18 mouse cellular contexts compared by ENCODE assay signal in genomic region chr17:71336421-71336820, GRCm38 (mm10). TPM values are rescaled to one million over a fixed set of nuclear protein-coding genes. Genes with fewer than 3 reads are reported as not detected.
DNase-seq lines count a peak whose midpoint lies in the region; ATAC-seq lines count a peak whose summit lies in the region.
"Had no signal": no experiment of that assay in that cellular context is flagged by ENCODE, and none has a peak within 500 bp of the region (broad histone marks: within the 10 kb centered on the region; RNA-seq: fewer than 3 reads in every experiment).

No protein-coding gene starts in this region.

- peaks cover 16% of the 10 kb centered on the region for H3K4me1 ChIP-seq in kidney, embryonic 16.5 days (ENCODE audit: insufficient read depth, low read length)

- H3K27me3 ChIP-seq in kidney, embryonic 16.5 days (ENCODE audit: insufficient read depth, low read length), result no peaks in the 10 kb centered on the region

- 31% methylated on average over 8 of the region's 8 CpGs for WGBS in kidney, embryonic 16.5 days

- no peak overlapping the region for H3K4me3 ChIP-seq in kidney, embryonic 16.5 days (ENCODE audit: low read length)
- H3K4me3 ChIP-seq: left cerebral cortex, adult 2 months had no signal

- no peak overlapping the region for H3K9ac ChIP-seq in kidney, embryonic 16.5 days (replicated peaks; ENCODE audit: low read length)
- H3K9ac ChIP-seq: forebrain, postnatal 0 days had no signal

- intact Hi-C loops in heart, postnatal 25 days (cut with DNase I), result no loop called here

- H3K27ac ChIP-seq in kidney, embryonic 16.5 days (ENCODE audit: low read length), result no peak overlapping the region
- H3K27ac ChIP-seq: left cerebral cortex, adult 2 months had no signal

- peak; percentile 89 for DNase-seq in heart, adult 11 months
- no peak for DNase-seq in heart, postnatal 25 days (ENCODE audit: low spot score)
- DNase-seq in kidney, postnatal 25 days, result no peak
- DNase-seq in urinary bladder, postnatal 14 days (ENCODE audit: low spot score), result peak; percentile 8
- DNase-seq in urinary bladder, postnatal 10 days (ENCODE audit: low spot score), result no peak
- DNase-seq in thymus, postnatal 10 days (ENCODE audit: low spot score in 2 of 2), result no peak
- DNase-seq: adrenal gland, postnatal 10 days; cerebellum, adult 9-10 months; forebrain, postnatal 0 days; kidney, adult 11 months; layer of hippocampus, adult 9-11 months; left cerebral cortex, postnatal 4 days had no signal

- no peak overlapping the region for H3K4me2 ChIP-seq in kidney, embryonic 16.5 days (replicated peaks; ENCODE audit: low read depth, low read length)
- H3K4me2 ChIP-seq: liver, embryonic 11.5 days had no signal

- no peaks in the 10 kb centered on the region for H3K9me3 ChIP-seq in kidney, embryonic 16.5 days (ENCODE audit: low read length)

- ATAC-seq in kidney, embryonic 16.5 days (ENCODE audit: low FRiP score, low TSS enrichment), result peak; percentile 79
- ATAC-seq: activated CD4-positive, CD25-positive, alpha-beta regulatory T cell, adult 4 months; CD4-positive, CD25-positive, alpha-beta regulatory T cell, adult 4 months; forebrain, postnatal 0 days; hindbrain, embryonic 16.5 days had no signal

- H3K36me3 ChIP-seq in kidney, embryonic 16.5 days (ENCODE audit: insufficient read depth, low read length), result 0 out of 2 replicates have a peak, but pooled peaks cover 3% of the 10 kb centered on the region

RNA-seq across cellular contexts. Expression of gene Emilin2, which starts 24.6 kb away (rescaled TPM):
- total RNA-seq in heart, postnatal 25 days (2021), result 10 to 100 TPM; 64.3 to 73.1 TPM
- 2.7 and 2.8 TPM in 2 replicates for polyA plus RNA-seq in kidney, embryonic 16.5 days (2015; fragmentation: Nextera tagmentation; extraction: Ambion mirVana)
- polyA plus RNA-seq: CD4-positive, CD25-positive, alpha-beta regulatory T cell, adult 4 months had no signal

Comparison
In these comparisons a context has a peak if more than half of its experiments do, and no peak if none do; other contexts are left out.
1. DNase-seq: peak in heart, adult 11 months (single experiment) and urinary bladder, postnatal 14 days (single experiment); none in heart, postnatal 25 days (single experiment), kidney, postnatal 25 days (0 of 2), urinary bladder, postnatal 10 days (single experiment) and thymus, postnatal 10 days (0 of 2).